Mouse (Mus musculus) E14TG2a.4 (cell line): Measurements from ENCODE around the gene Anks1b.

Experiments
- H3K27me3 ChIP-seq: 2 replicates; pipeline ENCODE4 v1.6.1; 2014; ENCODE audit warnings: low read length, control low read depth; ENCODE audit not compliant: insufficient read depth
- H3K36me3 ChIP-seq: 2 replicates; pipeline ENCODE4 v1.6.1; 2014; ENCODE audit warnings: low read length, control low read depth; ENCODE audit not compliant: insufficient read depth
- H3K4me1 ChIP-seq: replicated peaks from 2 replicates; pipeline ENCODE4 v1.6.1; 2014; ENCODE audit warnings: low read depth, low read length, control low read depth
- H3K4me3 ChIP-seq: replicated peaks from 2 replicates; pipeline ENCODE4 v1.5.1; 2014; ENCODE audit warnings: mild to moderate bottlenecking, low read length
- H3K9me3 ChIP-seq: 2 replicates; pipeline ENCODE4 v1.6.1; 2014; ENCODE audit warnings: low read length, control low read depth
- CTCF ChIP-seq: conservative IDR thresholded peaks from 2 replicates; pipeline ENCODE4 v1.5.1; 2014; ENCODE audit warnings: low read length
- NANOG ChIP-seq: IDR thresholded peaks from 2 replicates; pipeline ENCODE4 v1.6.1; 2014; ENCODE audit warnings: borderline replicate concordance, low read length, mixed read lengths
- POU5F1 ChIP-seq: IDR thresholded peaks from 2 replicates; pipeline ENCODE4 v1.6.1; 2014; ENCODE audit warnings: low read length, borderline replicate concordance

The Anks1b gene

DNA sequence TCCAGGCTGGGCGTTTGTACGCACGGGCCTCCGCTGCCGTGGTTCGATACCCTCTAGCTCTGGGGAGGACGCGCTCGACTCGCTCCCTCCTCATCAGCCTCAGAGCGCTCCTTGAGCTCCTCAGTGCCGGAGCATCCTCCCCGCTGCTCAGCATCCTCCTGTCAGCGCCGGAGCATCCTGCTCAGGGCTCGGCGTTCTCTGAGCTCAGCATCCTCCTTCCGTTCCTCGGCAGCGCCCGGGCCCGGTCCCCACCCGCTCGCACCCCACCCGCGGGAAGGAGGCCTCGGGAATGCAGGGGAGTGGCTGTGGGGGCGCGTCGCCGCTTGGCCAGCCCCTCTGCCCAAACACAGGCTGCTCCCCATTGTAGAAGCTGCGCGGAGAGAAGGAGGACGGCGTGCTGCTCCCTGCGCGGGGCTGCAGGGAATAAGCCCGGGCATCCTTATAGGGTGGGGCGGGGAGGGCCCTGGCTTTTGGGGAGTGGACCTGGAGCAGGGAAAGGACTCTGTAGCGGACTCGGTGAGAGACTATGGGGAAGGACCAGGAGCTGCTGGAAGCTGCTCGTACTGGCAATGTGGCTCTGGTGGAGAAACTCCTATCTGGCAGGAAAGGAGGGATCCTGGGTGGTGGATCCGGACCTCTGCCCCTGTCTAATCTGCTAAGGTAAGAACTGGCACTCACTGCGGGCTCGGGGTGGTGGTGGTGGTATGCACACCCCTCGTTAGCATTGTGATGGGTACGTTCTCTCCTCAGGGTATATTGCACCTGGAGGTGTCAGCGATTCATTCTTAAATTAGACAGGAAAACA is at the start of gene Anks1b:
TSS of gene Anks1b (plus strand) at position 364 of the 805 bp plus-strand sequence.
- Histone ChIP-seq H3K27me3 (peaks cover 36% of the 10 kb centered on the region), H3K9me3 (no peaks in the 10 kb centered on the region), H3K36me3 (no peaks in the 10 kb centered on the region), H3K4me3 (peak within 1 kb of the TSS; percentile 90), H3K4me1 (peaks cover 15% of the 10 kb centered on the region)
- TF ChIP-seq NANOG (no peak), CTCF (no peak), POU5F1 (no peak)

DNA sequence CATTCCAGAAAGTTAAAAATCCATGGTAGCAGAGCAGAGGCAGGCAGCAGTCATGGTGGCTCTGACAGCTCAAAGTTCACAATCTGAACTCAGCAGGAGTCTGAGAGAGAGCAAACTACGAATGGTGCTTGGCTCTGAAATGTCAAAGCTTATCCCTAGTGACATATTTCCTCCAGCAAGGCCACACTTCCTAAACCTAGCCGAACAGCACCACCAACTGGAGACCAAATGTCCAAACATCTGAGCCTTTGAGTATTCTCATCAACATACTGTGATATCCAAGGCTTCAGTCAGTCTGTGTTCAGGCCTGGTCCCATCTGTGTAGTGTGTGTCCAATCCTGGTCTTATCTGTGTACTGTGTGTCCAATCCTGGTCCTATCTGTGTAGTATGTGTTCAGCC is 49.4 kb upstream of the Anks1b start:
- peaks cover 10% of the 10 kb centered on the region for H3K36me3 ChIP-seq
- no peak overlapping the region for H3K4me3 ChIP-seq
- H3K9me3 ChIP-seq, result no peaks in the 10 kb centered on the region
- no peak for TF ChIP-seq POU5F1
- TF ChIP-seq CTCF, result peak; percentile 13; the same call in 1 of the 2 replicates
- no peaks in the 10 kb centered on the region for H3K27me3 ChIP-seq
- no peaks in the 10 kb centered on the region for H3K4me1 ChIP-seq

DNA sequence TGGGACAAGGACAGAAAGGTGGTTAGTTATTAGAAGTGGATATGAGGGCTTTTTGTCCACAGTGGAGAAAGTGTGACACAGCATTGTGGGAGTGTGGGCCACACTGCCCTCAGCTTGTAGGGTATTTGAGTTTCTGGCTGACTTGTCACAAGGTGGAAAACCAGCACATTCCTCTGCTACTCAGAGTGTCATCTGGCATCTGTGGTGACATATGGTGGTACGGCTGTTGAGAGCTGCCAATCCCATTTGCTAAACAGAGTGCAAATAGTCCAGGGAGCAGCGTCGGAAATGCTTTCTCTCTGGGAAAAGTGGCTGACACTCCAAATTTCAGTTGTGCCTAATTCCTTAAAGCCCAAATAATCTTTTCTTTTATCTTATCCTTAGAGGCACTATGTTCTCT is 46.4 kb upstream of the Anks1b start:
- TF ChIP-seq POU5F1 (no peak), CTCF (no peak), NANOG (no peak)
- Histone ChIP-seq H3K9me3 (no peaks in the 10 kb centered on the region), H3K4me1 (no peaks in the 10 kb centered on the region), H3K36me3 (no peaks in the 10 kb centered on the region), H3K27me3 (no peaks in the 10 kb centered on the region), H3K4me3 (no peak overlapping the region)

DNA sequence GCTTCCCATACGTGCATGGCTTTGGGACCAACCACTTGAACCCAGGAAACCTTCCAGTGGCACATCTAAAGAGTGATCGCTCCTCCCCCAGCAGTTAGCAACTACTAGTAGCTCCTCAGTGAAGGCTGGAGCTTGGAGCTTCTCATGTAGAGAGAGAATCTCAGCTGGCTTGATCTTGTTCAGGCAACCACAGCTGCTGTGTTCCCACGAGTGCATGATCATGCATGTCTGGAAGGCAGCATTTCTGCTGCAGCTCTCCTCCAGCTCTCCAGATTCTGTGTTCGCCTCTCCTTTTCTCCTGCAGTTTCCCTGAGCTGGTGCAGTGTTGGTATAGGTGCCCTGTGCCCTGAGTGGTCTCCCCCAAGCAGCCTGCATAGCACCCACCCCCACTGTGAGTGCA is 41.0 kb upstream of the Anks1b start:
- TF ChIP-seq POU5F1 (no peak), NANOG (no peak), CTCF (no peak)
- Histone ChIP-seq H3K36me3 (no peaks in the 10 kb centered on the region), H3K27me3 (no peaks in the 10 kb centered on the region), H3K4me1 (no peaks in the 10 kb centered on the region), H3K4me3 (no peak overlapping the region), H3K9me3 (no peaks in the 10 kb centered on the region)

DNA sequence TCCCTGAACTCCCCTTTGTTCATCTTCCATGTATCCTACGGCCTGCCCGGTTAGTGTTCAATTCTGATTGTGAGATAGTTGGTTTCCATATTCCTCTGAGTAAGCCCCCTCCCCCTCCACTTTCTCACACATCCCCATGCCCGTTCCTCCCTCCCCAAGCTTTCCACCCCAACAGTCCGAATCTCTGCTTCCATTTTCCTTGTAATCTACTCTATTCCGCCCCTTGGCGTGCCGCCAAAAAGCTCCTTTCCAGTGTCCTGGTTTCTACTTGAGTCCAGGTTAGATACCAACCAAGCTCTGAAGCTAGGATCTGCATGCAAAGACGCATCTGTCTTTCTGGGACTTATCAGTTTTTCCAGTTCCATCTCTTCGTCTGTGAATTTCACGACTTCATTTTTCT is 40.1 kb upstream of the Anks1b start:
- Histone ChIP-seq H3K4me3 (no peak overlapping the region), H3K36me3 (no peaks in the 10 kb centered on the region), H3K9me3 (no peaks in the 10 kb centered on the region), H3K4me1 (no peaks in the 10 kb centered on the region), H3K27me3 (no peaks in the 10 kb centered on the region)
- TF ChIP-seq NANOG (no peak), CTCF (no peak), POU5F1 (no peak)

DNA sequence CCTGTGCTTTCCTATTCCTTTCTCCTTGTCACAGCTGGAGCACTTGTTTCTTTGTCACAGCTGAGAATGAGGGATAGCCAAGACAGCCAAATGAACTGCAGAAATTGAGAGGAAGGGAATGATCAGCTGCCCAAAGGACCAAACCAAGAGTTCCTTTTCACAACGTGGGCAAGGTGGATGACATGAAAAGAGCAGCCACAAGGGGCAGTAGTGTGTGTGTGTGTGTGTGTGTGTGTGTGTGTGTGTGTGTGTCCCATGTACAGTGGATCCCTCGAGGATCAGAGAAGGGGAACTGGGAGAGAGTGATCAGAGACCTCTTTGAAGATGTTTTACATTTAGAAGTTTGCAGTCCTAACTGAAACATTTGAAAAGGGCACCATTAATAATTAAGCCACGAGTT is 35.8 kb upstream of the Anks1b start:
- TF ChIP-seq POU5F1 (no peak), NANOG (no peak), CTCF (peak; percentile 13; the same call in 1 of the 2 replicates)
- H3K4me3 ChIP-seq, result no peak overlapping the region
- no peaks in the 10 kb centered on the region for H3K36me3 ChIP-seq
- no peaks in the 10 kb centered on the region for H3K27me3 ChIP-seq
- no peaks in the 10 kb centered on the region for H3K4me1 ChIP-seq
- no peaks in the 10 kb centered on the region for H3K9me3 ChIP-seq

DNA sequence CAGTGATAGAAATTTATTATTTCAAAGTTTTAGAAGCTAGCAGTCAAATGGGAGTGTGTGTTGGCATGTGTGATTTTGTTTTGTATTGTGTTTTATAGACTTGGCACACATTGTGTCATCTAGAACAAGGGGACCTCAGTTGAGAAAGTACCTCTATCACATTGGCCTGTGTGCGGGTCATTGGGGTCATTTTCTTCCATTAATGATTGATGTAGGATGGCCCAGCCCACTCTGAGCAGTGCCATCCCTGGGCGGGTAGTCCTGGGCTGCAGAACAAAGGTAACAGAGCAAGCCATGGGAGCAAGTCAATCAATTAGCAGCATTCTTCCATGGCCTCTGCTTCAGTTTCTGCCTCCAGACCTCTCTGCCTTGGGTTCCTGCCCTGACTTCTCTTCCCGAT is 34.5 kb upstream of the Anks1b start:
- H3K36me3 ChIP-seq, result no peaks in the 10 kb centered on the region
- H3K4me1 ChIP-seq, result no peaks in the 10 kb centered on the region
- no peaks in the 10 kb centered on the region for H3K27me3 ChIP-seq
- H3K4me3 ChIP-seq, result no peak overlapping the region
- TF ChIP-seq POU5F1 (no peak), CTCF (no peak), NANOG (no peak)
- no peaks in the 10 kb centered on the region for H3K9me3 ChIP-seq

DNA sequence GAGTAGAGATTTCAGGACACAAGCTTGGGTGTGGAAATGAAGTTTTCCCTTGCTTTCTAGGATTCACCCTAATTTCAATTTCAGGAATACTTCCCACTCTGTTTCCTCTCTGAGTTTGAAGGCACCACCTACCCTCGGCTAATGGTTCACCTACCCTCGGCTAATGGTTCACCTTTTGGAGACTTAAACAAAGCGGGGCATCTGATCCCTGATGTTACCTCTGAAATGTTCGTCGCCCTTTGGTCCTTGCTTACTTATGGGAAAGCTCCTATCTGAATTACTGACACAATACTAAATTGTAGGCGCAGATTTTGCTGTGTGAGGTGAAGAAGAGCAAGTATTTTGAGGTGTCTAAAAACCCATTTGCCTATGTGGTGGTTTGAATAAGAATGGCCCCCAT is 22.4 kb upstream of the Anks1b start:
- no peak overlapping the region for H3K4me3 ChIP-seq
- H3K9me3 ChIP-seq, result peaks cover 14% of the 10 kb centered on the region; the same call in 1 of the 2 replicates
- TF ChIP-seq POU5F1 (no peak), CTCF (no peak), NANOG (no peak)

More for the DNA sequence above, 22.4 kb upstream of the Anks1b start:
- Histone ChIP-seq H3K4me1 (no peaks in the 10 kb centered on the region), H3K27me3 (no peaks in the 10 kb centered on the region), H3K36me3 (no peaks in the 10 kb centered on the region)
